In genomic region chr12:47927007-47927406, GRCm38 (mm10) we compare ENCODE assay signal across 16 mouse cellular contexts.
"Had no signal": no experiment of that assay in that cellular context is flagged by ENCODE, and none has a peak within 500 bp of the region (broad histone marks: within the 10 kb centered on the region; RNA-seq: fewer than 3 reads in every experiment).

No protein-coding gene starts in this region.

- H3K4me1 ChIP-seq: neural tube, embryonic 12.5 days; neural tube, embryonic 13.5 days; neural tube, embryonic 15.5 days; stomach, embryonic 15.5 days had no signal

- H3K9me3 ChIP-seq: neural tube, embryonic 12.5 days; neural tube, embryonic 15.5 days; stomach, embryonic 15.5 days had no signal

- H3K27ac ChIP-seq: neural tube, embryonic 12.5 days; neural tube, embryonic 13.5 days; neural tube, embryonic 15.5 days; stomach, embryonic 15.5 days; stomach, postnatal 0 days had no signal

- H3K9ac ChIP-seq: neural tube, embryonic 12.5 days; neural tube, embryonic 13.5 days; neural tube, embryonic 15.5 days; stomach, embryonic 15.5 days had no signal

- H3K4me3 ChIP-seq: neural tube, embryonic 12.5 days; neural tube, embryonic 13.5 days; neural tube, embryonic 15.5 days; stomach, embryonic 15.5 days had no signal

- DNase-seq: retina, postnatal 1 day; right cerebral cortex, adult 18-20 months; right cerebral cortex, postnatal 25 days; right cerebral cortex, postnatal 4 days; spleen, adult 18-20 months; thymus, adult 18-20 months; thymus, adult 2 months; thymus, postnatal 14 days; thymus, postnatal 25 days; thymus, postnatal 36 days; thymus, postnatal 4 days had no signal

- H3K36me3 ChIP-seq: neural tube, embryonic 12.5 days; neural tube, embryonic 13.5 days; neural tube, embryonic 15.5 days; stomach, embryonic 15.5 days had no signal

- H3K27me3 ChIP-seq: neural tube, embryonic 12.5 days; neural tube, embryonic 13.5 days; neural tube, embryonic 15.5 days; stomach, embryonic 15.5 days had no signal
